32 mouse cellular contexts compared by ENCODE assay signal in genomic region chr1:118567659-118568058, GRCm38 (mm10).
A peak's percentile ranks its signal among the peaks of the same experiment; 100 is the strongest.
DNase-seq lines count a peak whose midpoint lies in the region; ATAC-seq and TF ChIP-seq lines count a peak whose summit lies in the region.
"Had no signal": no experiment of that assay in that cellular context is flagged by ENCODE, and none has a peak within 500 bp of the region (broad histone marks: within the 10 kb centered on the region; RNA-seq: fewer than 3 reads in every experiment).

No protein-coding gene starts in this region.

- H3K27me3 ChIP-seq in liver, adult 2 months (ENCODE audit: control insufficient read depth, insufficient read depth, low read length) = no peaks in the 10 kb centered on the region
- H3K27me3 ChIP-seq: embryonic facial prominence, embryonic 13.5 days; forebrain, embryonic 12.5 days; forebrain, embryonic 15.5 days; heart, embryonic 12.5 days; heart, embryonic 15.5 days; Patski had no signal

- ATAC-seq in monocyte, adult 5-6 weeks (replicated peaks; ENCODE audit: insufficient number of reproducible peaks, low FRiP score, low TSS enrichment, poor library complexity, severe bottlenecking) = 0 out of 2 replicates have a peak, but pooled peaks have one; percentile 29
- no peak; the same call in 1 of the 2 replicates for ATAC-seq in frontal cortex, adult (ENCODE audit: low TSS enrichment)
- ATAC-seq: forebrain, embryonic 15.5 days; hindbrain, postnatal 0 days; inflammation-experienced regulatory T-cells, adult 6 months; intestine, embryonic 16.5 days; Patski had no signal

- no peak overlapping the region for H3K9ac ChIP-seq in liver, adult 2 months (ENCODE audit: low read depth, low read length)
- H3K9ac ChIP-seq: embryonic facial prominence, embryonic 13.5 days; forebrain, embryonic 12.5 days; forebrain, embryonic 15.5 days; heart, embryonic 12.5 days; heart, embryonic 15.5 days; hindbrain, embryonic 14.5 days had no signal

- peak; percentile 12 for DNase-seq in liver, adult 2 months (ENCODE audit: extremely low read depth, low read depth, low spot score)
- no peak for DNase-seq in liver
- no peak for DNase-seq in right cerebral cortex, postnatal 4 days
- no peak for DNase-seq in spleen, adult 12 weeks (ENCODE audit: low spot score)
- DNase-seq: adrenal gland, postnatal 10 days; adrenal gland, postnatal 36 days; cerebellum, adult 11 months; cerebellum, adult 2 months; cerebellum, adult 9-11 months; cerebellum, postnatal 25 days; embryo, embryonic 11 days; gastrocnemius, postnatal 36 days; heart, adult 18-20 months; heart, postnatal 10 days; heart, postnatal 36 days had no signal

- WGBS in liver, adult 2 months = 90% methylated on average over 3 of the region's 3 CpGs
- 64% methylated on average over 3 of the region's 3 CpGs for WGBS in macrophage (ENCODE audit: missing documents)

- H3K4me3 ChIP-seq in liver, adult 2 months (ENCODE audit: insufficient read depth, low read depth, low read length) = no peak overlapping the region
- H3K4me3 ChIP-seq in bone marrow macrophage, adult 2 months (ENCODE audit: insufficient read depth, low read length) = no peak overlapping the region
- H3K4me3 ChIP-seq in macrophage (ENCODE audit: inconsistent target) = no peak overlapping the region
- H3K4me3 ChIP-seq: embryonic facial prominence, embryonic 10.5 days; embryonic facial prominence, embryonic 13.5 days; erythroblast, embryonic 14.5 days; forebrain, embryonic 12.5 days; forebrain, embryonic 15.5 days; heart, embryonic 12.5 days; heart, embryonic 15.5 days; hindbrain, embryonic 10.5 days had no signal

- peaks cover 38% of the 10 kb centered on the region for H3K36me3 ChIP-seq in liver, adult 2 months (ENCODE audit: control insufficient read depth, insufficient read depth, low read length)
- peaks cover 20% of the 10 kb centered on the region; the same call in 1 of the 2 replicates for H3K36me3 ChIP-seq in macrophage (ENCODE audit: inconsistent target)

- H3K27ac ChIP-seq in liver, adult 2 months (replicated peaks; ENCODE audit: insufficient read depth, low read depth, low read length) = no peak overlapping the region
- H3K27ac ChIP-seq in bone marrow macrophage, adult 2 months (ENCODE audit: insufficient read depth, low read depth, low read length) = peak overlapping the region; percentile 62
- peak overlapping the region; percentile 8; the same call in 1 of the 2 replicates for H3K27ac ChIP-seq in macrophage
- H3K27ac ChIP-seq: embryonic facial prominence, embryonic 10.5 days; embryonic facial prominence, embryonic 13.5 days; forebrain, embryonic 12.5 days; forebrain, embryonic 15.5 days; heart, embryonic 15.5 days; hindbrain, embryonic 10.5 days; hindbrain, embryonic 14.5 days; hindbrain, postnatal 0 days had no signal

- TF ChIP-seq POLR2A in liver, adult 2 months (IDR thresholded peaks at IDR 0.05; ENCODE audit: extremely low read depth, insufficient read depth, low read length) = no peak
- no peak for TF ChIP-seq POLR2A in bone marrow macrophage, adult 2 months (IDR thresholded peaks at IDR 0.05; ENCODE audit: borderline replicate concordance, low read depth, low read length)

- H3K79me2 ChIP-seq in liver, adult 2 months (ENCODE audit: control insufficient read depth, insufficient read depth, low read length) = no peaks in the 10 kb centered on the region
- no peaks in the 10 kb centered on the region for H3K79me2 ChIP-seq in macrophage (ENCODE audit: inconsistent target)

- no peak for TF ChIP-seq CTCF in liver, adult 2 months (IDR thresholded peaks at IDR 0.05; ENCODE audit: low read depth, low read length)
- no peak for TF ChIP-seq CTCF in bone marrow macrophage, adult 2 months (IDR thresholded peaks at IDR 0.05; ENCODE audit: low read depth, low read length)

- H3K4me1 ChIP-seq in liver, adult 2 months (ENCODE audit: control insufficient read depth, insufficient read depth, low read length) = no peaks in the 10 kb centered on the region
- H3K4me1 ChIP-seq in bone marrow macrophage, adult 2 months (ENCODE audit: control insufficient read depth, insufficient read depth, low read length) = peaks cover 26% of the 10 kb centered on the region
- H3K4me1 ChIP-seq: embryonic facial prominence, embryonic 10.5 days; embryonic facial prominence, embryonic 13.5 days; forebrain, embryonic 12.5 days; forebrain, embryonic 15.5 days; heart, embryonic 12.5 days; heart, embryonic 15.5 days; hindbrain, embryonic 10.5 days had no signal
